Mouse (Mus musculus) gastrocnemius, postnatal 4 days (tissue): ENCODE measurements around the gene Sorbs1. TPM values are rescaled to one million over a fixed set of nuclear protein-coding genes. Genes with fewer than 3 reads are reported as not detected.

Experiments used
- DNase-seq, 2 experiments: peaks; one replicate each; pipeline ENCODE4 v3.0.0; 2021 to 2022; ENCODE audit warnings: low spot score in 2 of 2, mixed read lengths in 2 of 2
- total RNA-seq, 2 experiments: library from RNA; stranded (reverse); gene quantifications; 2 replicates each; pipeline ENCODE4 v1.2.3; 2021

The Sorbs1 gene
- total RNA-seq, 2 experiments from 2014 or later = 114 to 144 TPM

DNA sequence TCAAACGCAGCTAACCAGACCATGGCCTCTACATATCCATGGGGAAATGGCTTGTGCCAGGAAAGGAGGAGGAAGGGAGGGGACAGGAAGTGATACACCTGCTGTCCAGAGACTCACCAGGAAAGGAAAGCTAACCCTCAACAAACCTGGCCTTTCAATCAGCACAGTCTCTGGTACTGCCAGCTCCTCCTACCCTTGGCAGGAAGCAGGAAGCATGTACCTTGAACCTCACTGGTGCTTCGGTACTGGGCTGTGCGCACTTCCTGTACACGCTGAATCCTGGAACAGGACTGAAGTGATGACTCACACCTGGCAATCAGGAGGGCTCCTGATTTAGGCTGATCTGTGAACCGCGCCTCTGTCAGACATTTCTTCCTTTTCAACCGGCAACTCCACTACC lies 206.0 kb downstream of the Sorbs1 start:
- DNase-seq = no peak

- DNase-seq = no peak
Measured at GRCm38 (mm10) chr19:40306631-40307030, 206.9 kb downstream of the Sorbs1 start.

GRCm38 (mm10) chr19:40305456-40305855 lies 208.1 kb downstream of the Sorbs1 start:
- no peak for DNase-seq

DNA sequence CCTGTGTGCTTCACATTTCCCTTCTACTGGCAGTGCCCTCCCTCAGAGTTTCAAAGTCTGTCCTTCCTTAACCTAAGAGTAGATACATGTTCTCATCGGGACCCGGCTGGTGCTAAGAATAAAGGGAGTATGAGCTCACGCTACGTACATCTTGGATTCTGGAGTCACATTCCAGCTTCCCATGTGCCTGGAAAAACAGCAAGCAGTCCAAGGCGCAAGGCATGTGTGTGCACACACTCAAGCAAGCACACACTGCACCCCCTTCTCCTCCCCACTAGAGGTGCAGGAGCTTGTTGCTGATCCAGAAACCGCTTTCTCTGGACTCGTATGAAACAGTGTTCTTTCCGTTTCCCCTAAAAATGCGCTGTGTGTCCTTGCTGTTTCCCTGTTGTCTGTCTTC lies 210.7 kb downstream of the Sorbs1 start:
- no peak for DNase-seq

GRCm38 (mm10) chr19:40302477-40302876 lies 211.1 kb downstream of the Sorbs1 start:
- no peak for DNase-seq

DNA sequence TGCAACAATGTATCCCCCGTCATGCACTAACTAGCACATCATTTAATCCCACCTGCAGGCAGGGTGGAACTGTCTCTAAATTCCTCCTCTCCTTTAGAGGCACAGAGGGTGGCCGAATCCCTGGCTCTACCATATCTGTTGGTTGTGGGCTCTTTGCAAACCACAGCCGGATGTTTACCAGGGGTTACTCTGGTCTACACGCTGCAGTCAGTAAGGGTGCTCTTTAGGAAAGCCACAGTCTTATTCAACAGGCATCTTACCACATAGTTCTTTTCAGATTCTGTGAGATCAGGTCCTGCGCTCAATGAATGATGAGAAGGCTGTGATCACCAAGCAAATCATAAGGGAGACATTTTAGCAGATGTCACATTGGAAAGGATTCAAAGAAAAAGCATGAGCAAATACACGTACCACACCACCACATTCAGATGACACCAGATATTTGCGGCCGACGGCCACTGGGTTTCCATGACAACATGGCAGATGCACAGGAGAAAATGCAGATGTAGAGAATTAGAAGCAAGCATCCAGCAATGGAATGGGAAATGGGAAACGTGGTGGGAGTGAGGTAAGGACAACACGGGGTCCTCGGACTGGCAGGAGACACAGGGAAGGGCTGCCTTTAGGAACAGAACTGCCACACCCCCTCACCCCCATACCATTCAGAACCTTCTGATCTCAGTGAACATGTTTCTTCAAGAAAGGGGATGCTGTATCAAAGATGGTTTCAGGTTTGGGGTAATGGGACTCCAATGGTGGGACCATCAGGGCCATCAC lies 213.4 kb downstream of the Sorbs1 start:
- no peak for DNase-seq

- no peak for DNase-seq
Measured at GRCm38 (mm10) chr19:40299182-40299581, 214.4 kb downstream of the Sorbs1 start.

GRCm38 (mm10) chr19:40298574-40298973 lies 215.0 kb downstream of the Sorbs1 start:
- DNase-seq = no peak

DNA sequence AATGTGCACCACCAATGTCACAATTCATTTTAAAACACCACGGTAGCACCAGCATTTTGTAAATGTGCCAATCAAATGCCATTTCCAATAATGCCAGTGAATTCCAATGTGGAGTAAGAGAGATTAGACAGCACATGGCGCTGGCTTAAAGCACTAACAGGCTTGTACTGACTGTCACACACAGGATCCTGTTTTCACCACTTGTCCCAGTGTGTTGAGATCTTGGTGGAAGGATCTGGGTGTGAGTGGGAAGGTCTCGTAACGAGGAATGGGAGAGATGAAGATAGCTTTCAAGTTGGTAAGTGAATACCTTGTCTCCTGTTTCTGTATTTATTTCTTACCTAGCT lies 215.8 kb downstream of the Sorbs1 start:
- DNase-seq = no peak

DNA sequence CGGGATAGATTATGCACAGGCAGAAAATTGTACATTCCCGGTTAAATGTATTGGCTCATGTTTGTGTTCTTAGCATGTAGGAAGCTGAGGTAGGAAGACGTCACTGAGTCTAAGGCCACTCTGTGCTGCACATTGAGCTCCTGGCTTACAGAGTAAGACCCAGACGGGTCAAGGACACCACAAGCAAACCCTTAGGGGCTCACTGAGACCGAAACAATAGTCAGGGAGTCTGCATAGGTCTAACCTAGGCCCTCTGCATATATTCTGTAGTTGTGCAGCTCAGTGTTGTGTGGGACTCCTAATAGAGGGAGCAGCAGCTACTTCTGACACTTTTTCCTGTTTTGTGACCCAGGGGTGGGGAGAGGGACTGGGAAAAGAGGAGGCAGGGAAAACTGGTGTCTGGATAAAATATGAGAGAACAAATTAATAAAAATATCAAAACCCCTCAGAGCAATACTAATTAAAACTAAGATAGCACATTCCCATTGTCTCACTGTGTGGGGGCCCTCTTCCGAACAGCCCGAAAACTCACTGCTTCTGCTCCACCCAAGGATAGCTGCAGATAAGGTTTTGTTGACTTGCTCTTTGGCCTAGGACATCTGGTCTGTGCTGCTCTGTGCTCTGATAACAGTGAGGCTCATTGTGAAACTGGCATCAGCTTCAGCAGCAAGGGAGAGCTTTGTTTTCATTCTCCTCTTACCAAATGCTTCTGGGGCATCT lies 216.3 kb downstream of the Sorbs1 start:
- DNase-seq = no peak

DNA sequence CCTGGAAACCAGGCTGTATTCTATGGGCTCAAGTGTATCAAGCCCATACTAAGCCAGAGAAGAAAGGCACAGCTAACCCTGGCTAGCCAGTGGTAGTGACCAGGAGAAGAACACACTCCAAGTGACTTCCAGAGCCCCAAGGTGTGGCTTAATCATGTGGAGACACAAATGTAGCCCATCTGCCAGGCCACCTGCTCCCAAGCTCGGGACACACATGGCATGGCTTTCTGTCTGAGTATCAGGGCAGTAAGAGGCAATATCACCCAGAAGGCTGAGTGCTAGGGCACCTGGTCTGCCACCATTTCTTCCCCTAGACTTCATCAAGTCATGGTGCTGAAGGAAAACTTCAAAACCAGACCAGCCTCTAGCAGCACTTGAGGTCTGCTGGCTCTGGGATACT lies 219.3 kb downstream of the Sorbs1 start:
- DNase-seq = no peak

- DNase-seq = no peak
Measured at GRCm38 (mm10) chr19:40293791-40294190, 219.8 kb downstream of the Sorbs1 start.

- no peak for DNase-seq
Measured at GRCm38 (mm10) chr19:40290099-40290724, 223.4 kb downstream of the Sorbs1 start.

DNA sequence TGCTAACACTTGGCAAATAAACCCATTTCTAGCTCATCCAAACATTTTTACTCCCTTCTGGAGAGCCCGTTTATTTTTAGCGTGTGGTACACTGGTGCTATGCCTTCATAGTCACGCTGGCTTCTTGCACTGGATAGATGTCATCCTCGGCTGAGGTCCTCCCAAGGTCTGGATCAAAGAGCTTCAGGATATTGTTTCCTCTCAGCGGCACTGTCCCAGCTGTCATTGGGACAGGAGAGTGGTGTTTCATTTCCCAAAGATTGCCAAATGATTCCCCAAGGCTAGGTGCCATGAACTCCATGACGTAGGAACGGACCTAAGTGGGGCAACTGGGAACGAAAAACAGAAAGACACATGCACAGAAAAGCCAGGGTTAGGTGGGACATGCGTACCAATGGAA lies 225.2 kb downstream of the Sorbs1 start:
- no peak for DNase-seq

GRCm38 (mm10) chr19:40284704-40285103 lies 228.9 kb downstream of the Sorbs1 start:
- DNase-seq = no peak

DNA sequence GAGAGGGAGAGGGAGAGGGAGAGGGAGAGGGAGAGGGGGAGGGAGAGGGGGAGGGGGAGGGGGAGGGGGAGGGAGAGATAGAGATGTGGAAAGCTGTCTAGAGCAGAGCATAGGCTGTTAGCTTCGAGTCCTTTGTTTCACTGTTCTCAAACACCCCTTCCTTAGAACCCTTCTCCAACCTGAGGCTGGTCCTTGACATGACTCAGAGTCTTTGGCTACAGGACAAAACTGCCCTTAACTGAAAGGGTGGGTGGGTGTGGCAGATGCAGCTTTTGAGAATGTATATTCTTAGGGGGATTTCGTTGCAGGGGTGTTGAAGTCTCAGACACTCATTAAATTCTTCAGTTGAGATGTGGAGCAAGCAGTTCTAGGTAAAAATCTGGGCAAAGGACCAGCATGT lies 230.2 kb downstream of the Sorbs1 start:
- no peak for DNase-seq

DNA sequence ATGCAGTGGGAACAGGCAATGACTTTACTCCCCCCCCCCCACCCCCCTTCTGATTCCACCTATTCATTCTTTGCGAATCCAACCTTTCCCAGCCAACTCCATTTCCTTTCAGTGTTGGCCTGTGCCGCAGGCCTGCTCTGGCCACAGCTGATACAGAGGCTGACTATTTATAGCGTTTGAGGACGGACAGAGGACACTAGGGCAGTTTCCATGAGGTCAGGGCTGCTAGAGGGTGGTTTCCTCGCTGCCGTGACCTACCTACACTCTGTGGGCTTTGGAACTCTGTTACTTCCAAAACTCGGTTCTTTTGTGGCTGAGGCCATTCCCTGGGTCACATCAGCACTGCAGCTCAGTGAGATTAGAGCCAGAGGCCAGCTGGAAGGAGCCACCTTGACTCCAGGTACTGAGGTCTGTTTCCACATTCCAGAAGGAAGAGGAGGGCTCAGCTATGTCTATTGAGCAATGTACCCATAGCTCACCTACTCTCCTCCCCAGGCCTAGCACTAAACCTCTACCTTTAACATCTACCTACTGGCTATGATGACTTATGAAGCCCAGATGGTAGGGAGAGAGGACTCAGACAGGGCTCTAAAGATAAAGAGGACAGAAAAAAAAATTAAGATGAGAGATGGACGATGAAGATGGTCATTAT lies 235.1 kb downstream of the Sorbs1 start:
- no peak for DNase-seq

DNA sequence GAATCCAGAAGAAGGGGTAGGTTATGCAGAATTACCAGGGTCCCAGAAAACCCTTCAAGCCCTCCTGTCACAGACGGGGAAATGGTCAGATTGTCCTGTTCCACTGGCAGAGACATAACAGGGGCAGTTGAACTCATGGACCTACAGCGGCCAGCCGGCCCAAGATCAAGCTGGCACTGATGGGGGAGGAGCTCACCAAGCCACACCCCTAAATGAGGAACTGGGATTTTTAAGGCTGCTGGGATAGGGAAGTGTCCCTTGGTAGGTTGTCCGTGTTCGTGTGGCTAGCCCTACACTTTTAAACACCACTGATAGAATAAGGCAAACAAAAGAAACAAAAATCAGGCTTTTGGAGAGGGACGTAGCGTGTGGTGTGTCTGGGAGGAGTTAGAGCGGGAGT lies 236.1 kb downstream of the Sorbs1 start:
- DNase-seq = no peak

DNA sequence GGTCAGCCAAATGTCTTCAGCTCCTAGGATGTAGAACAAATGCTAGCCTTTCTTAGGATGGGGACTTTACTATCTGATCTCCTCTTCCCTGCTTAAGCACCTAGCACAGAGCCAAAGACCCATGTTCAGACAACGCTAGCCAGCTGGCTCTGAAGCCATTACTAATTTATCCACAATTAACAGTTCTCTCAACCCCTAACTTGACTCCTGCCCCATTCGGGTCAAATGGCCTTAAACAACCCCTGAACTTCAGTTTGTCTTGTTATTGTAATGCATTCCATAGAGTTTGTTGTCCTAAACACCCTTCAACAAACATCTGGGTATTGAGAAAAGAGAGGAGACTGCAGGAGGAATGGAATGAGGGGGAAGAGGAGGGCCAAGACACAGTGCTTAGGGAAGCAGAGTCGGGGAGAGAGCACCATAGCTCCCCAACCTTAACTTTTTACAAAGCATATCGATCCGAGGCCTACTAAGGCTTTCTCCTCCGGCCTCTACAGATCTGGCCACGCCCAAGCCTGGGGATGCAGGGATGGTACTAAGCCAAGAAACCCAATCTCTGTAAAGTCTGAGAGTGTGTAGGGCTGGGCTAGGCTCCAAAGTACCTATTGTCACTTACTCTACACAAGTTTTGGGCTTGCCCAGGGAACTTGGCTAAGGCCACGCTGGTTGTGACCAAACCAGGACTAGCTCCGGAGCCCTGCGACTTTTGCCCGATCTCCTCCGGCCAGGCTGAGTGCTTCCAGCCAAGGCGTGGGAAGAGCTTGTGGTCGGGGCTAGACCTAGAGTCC lies 238.0 kb downstream of the Sorbs1 start:
- no peak for DNase-seq

DNA sequence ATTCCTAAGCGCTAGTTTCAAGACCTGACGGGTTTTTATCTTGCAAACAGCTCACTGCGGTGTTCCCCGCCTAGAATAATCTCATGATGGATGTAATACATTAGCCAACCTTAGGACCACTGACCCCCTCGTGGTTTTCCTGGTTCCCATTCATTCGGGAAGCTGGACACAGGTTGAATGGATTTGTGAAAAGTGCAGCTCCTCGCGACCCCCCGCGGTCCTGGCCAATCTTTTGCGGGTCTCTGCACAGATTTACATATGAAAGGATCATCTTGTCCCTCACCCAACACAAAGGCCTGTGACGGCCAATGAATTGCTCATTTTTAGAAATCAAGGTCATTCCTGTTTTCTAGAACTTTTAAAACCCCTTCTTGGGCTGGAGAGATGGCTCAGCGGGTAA lies 240.9 kb downstream of the Sorbs1 start:
- no peak for DNase-seq

DNA sequence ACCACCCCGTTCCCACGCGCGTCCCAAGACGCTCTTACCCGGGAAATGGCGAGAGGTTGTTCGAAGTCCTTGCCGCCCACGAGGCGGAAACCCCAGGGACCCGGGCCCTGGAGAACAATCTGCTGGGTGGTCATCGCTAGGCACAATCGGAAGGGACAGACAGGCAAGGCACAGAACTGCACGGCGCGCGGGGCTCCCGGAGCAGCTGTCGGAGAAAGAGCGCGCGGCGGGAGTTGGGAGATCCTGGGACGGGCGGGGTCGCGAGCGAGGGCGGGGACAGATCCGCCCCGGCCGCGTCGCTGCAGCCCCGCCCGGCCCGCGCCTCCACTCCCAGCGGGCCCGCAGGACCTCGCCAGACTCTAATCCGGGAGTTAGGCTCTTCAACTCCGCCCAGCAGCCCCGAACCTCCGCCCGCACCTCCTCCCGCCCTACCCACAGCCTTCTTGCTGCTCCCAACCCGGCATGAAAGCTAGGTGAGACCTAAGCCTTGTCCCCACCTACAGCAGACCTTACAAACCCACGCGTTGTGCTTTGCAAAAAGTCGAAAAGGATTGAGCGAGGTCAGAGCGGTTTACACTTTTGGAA lies 242.2 kb downstream of the Sorbs1 start, which contains the start of gene Pdlim1:
Gene Pdlim1 (minus strand): TSS at position 535 of the 585 bp plus-strand sequence.
- peak; percentile 63 to 84 for DNase-seq
